Mouse (Mus musculus) neural tube, embryonic 11.5 days (tissue): ENCODE results near the gene Ctsw. TPM values are rescaled to one million over a fixed set of nuclear protein-coding genes. Genes with fewer than 3 reads are reported as not detected.

Experiments used
- ATAC-seq: fragments of 200-750 bp; cut with Nextera tagmentation; 2 replicates; pipeline ENCODE4 v1.8.0; 2017; ENCODE audit warnings: moderate number of reproducible peaks, mild to moderate bottlenecking, moderate TSS enrichment, moderate library complexity; ENCODE audit not compliant: insufficient read depth, low FRiP score, low TSS enrichment
- DNase-seq: peaks from one replicate; pipeline ENCODE4 v3.0.0-alpha.2; 2015; ENCODE audit warnings: low spot score
- H3K27ac ChIP-seq: fragments of 300-500 bp; sonication (generic); 2 replicates; pipeline ENCODE4 v1.5.1; 2014; ENCODE audit warnings: low read depth, mild to moderate bottlenecking, low read length
- H3K27me3 ChIP-seq: fragments of 300-500 bp; sonication (generic); 2 replicates; pipeline ENCODE4 v1.6.1; 2014; ENCODE audit warnings: mild to moderate bottlenecking, low read length, mixed read lengths; ENCODE audit not compliant: control insufficient read depth, insufficient read depth
- H3K36me3 ChIP-seq: fragments of 300-500 bp; sonication (generic); 2 replicates; pipeline ENCODE4 v1.6.1; 2014; ENCODE audit warnings: mild to moderate bottlenecking, low read length, moderate library complexity, mixed read lengths; ENCODE audit not compliant: control insufficient read depth, insufficient read depth
- H3K4me1 ChIP-seq: fragments of 300-500 bp; sonication (generic); 2 replicates; pipeline ENCODE4 v1.6.1; 2014; ENCODE audit warnings: low read length, mixed read lengths; ENCODE audit not compliant: control insufficient read depth, insufficient read depth
- H3K4me2 ChIP-seq: fragments of 300-500 bp; sonication (generic); 2 replicates; pipeline ENCODE4 v1.6.1; 2014; ENCODE audit warnings: low read depth, mild to moderate bottlenecking, moderate library complexity
- H3K4me3 ChIP-seq: fragments of 300-500 bp; sonication (generic); 2 replicates; pipeline ENCODE4 v1.5.1; 2014; ENCODE audit warnings: low read depth, low read length
- H3K9ac ChIP-seq: fragments of 300-500 bp; sonication (generic); 2 replicates; pipeline ENCODE4 v1.6.1; 2014; ENCODE audit warnings: mild to moderate bottlenecking, low read length
- H3K9me3 ChIP-seq: fragments of 300-500 bp; sonication (generic); 2 replicates; pipeline ENCODE4 v1.6.1; 2016; ENCODE audit warnings: low read length; ENCODE audit not compliant: control insufficient read depth
- WGBS: fragments of 180-500 bp; shearing (Covaris S2); extraction: QIAGEN DNeasy Blood & Tissue Kit; methylation state at CpG from one replicate; pipeline ENCODE4 v1.1.7; 2014; 5-methylcytosine and 5-hydroxymethylcytosine counted together
- polyA plus RNA-seq: library from polyadenylated mRNA; unstranded; fragments of >200 nt; fragmentation: Nextera tagmentation; extraction: Ambion mirVana; gene quantifications from 2 replicates; pipeline ENCODE4 v1.2.1, GENCODE M21; 2014

Gene Ctsw
- polyA plus RNA-seq, 1 experiment from 2014 or later = 1.7 TPM

- DNase-seq = peak; percentile 90
- H3K4me3 ChIP-seq = peak within 1 kb of the TSS; percentile 57
- H3K36me3 ChIP-seq = peaks cover 8% of the 10 kb centered on the region
- under 1% methylated on average over 32 of the region's 32 CpGs for WGBS
- peak within 1 kb of the TSS; percentile 97 for H3K4me2 ChIP-seq
- H3K27ac ChIP-seq = 0 out of 2 replicates have a peak within 1 kb of the TSS, but pooled peaks have one; percentile 0
- H3K9ac ChIP-seq = peak within 1 kb of the TSS; percentile 66
- peaks cover 21% of the 10 kb centered on the region for H3K4me1 ChIP-seq
- H3K27me3 ChIP-seq = 0 out of 2 replicates have a peak, but pooled peaks cover 3% of the 10 kb centered on the region
- ATAC-seq = peak; percentile 45; the same call in 1 of the 2 replicates
- no peaks in the 10 kb centered on the region for H3K9me3 ChIP-seq
Observed at GRCm38 (mm10) chr19:5460465-5460911, 7.8 kb downstream of the Ctsw start, which contains the start of gene Fibp. TSS of gene Fibp (plus strand) at chr19:5460615.

- Histone ChIP-seq H3K4me2 (peak overlapping the region; percentile 97), H3K4me3 (peak overlapping the region; percentile 57), H3K27ac (no peak overlapping the region), H3K36me3 (peaks cover 4% of the 10 kb centered on the region), H3K9ac (peak overlapping the region; percentile 66), H3K4me1 (peaks cover 21% of the 10 kb centered on the region), H3K27me3 (0 out of 2 replicates have a peak, but pooled peaks cover 3% of the 10 kb centered on the region), H3K9me3 (no peaks in the 10 kb centered on the region)
- 21% methylated on average over 3 of the region's 3 CpGs for WGBS
- DNase-seq (no peak), ATAC-seq (no peak)
Observed at GRCm38 (mm10) chr19:5459896-5460295, 8.4 kb downstream of the Ctsw start.

GRCm38 (mm10) chr19:5459019-5459418, 9.3 kb downstream of the Ctsw start:
- Histone ChIP-seq H3K27ac (no peak overlapping the region), H3K9me3 (no peaks in the 10 kb centered on the region), H3K4me2 (no peak overlapping the region), H3K9ac (no peak overlapping the region), H3K36me3 (peaks cover 2% of the 10 kb centered on the region), H3K27me3 (0 out of 2 replicates have a peak, but pooled peaks cover 3% of the 10 kb centered on the region), H3K4me3 (no peak overlapping the region), H3K4me1 (peaks cover 19% of the 10 kb centered on the region)
- 71% methylated on average over 7 of the region's 7 CpGs for WGBS
- DNase-seq (no peak), ATAC-seq (no peak)

- H3K27ac ChIP-seq = peak within 1 kb of the TSS; percentile 87
- H3K36me3 ChIP-seq = peaks cover 2% of the 10 kb centered on the region; the same call in 1 of the 2 replicates
- H3K9me3 ChIP-seq = no peaks in the 10 kb centered on the region
- 17% methylated on average over 14 of the region's 14 CpGs for WGBS
- H3K4me1 ChIP-seq = peaks cover 19% of the 10 kb centered on the region
- ATAC-seq (no peak), DNase-seq (no peak)
- H3K27me3 ChIP-seq = 0 out of 2 replicates have a peak, but pooled peaks cover 3% of the 10 kb centered on the region
- peak within 1 kb of the TSS; percentile 82 for H3K9ac ChIP-seq
- peak within 1 kb of the TSS; percentile 76 for H3K4me3 ChIP-seq
- H3K4me2 ChIP-seq = peak within 1 kb of the TSS; percentile 100
Observed at GRCm38 (mm10) chr19:5457746-5458442, 10.4 kb downstream of the Ctsw start, which contains the start of gene Ccdc85b. TSS of gene Ccdc85b (minus strand) at chr19:5457894.

GRCm38 (mm10) chr19:5456922-5457745, 11.2 kb downstream of the Ctsw start:
- ATAC-seq = peak; percentile 86
- H3K36me3 ChIP-seq = no peaks in the 10 kb centered on the region

GRCm38 (mm10) chr19:5456241-5456921, 11.9 kb downstream of the Ctsw start:
- Histone ChIP-seq H3K36me3 (no peaks in the 10 kb centered on the region), H3K9ac (peak overlapping the region; percentile 82), H3K4me2 (peak overlapping the region; percentile 100), H3K27ac (peak overlapping the region; percentile 87), H3K4me1 (peaks cover 19% of the 10 kb centered on the region), H3K9me3 (no peaks in the 10 kb centered on the region), H3K27me3 (0 out of 2 replicates have a peak, but pooled peaks cover 3% of the 10 kb centered on the region), H3K4me3 (peak overlapping the region; percentile 76)
- ATAC-seq (no peak), DNase-seq (no peak)
- WGBS = 2% methylated on average over 26 of the region's 26 CpGs

More at GRCm38 (mm10) chr19:5456922-5457745, 11.2 kb downstream of the Ctsw start:
- peak overlapping the region; percentile 76 for H3K4me3 ChIP-seq
- peak overlapping the region; percentile 87 for H3K27ac ChIP-seq
- H3K4me1 ChIP-seq = peaks cover 19% of the 10 kb centered on the region
- H3K27me3 ChIP-seq = 0 out of 2 replicates have a peak, but pooled peaks cover 3% of the 10 kb centered on the region
- peak overlapping the region; percentile 100 for H3K4me2 ChIP-seq
- H3K9me3 ChIP-seq = no peaks in the 10 kb centered on the region
- WGBS = under 1% methylated on average over 70 of the region's 70 CpGs
- peak overlapping the region; percentile 82 for H3K9ac ChIP-seq
- DNase-seq = peak; percentile 94

GRCm38 (mm10) chr19:5455568-5455967, 12.7 kb downstream of the Ctsw start:
- H3K36me3 ChIP-seq = no peaks in the 10 kb centered on the region
- H3K27me3 ChIP-seq = 0 out of 2 replicates have a peak, but pooled peaks cover 3% of the 10 kb centered on the region
- no peaks in the 10 kb centered on the region for H3K9me3 ChIP-seq
- peak overlapping the region; percentile 100 for H3K4me2 ChIP-seq
- peak overlapping the region; percentile 11; the same call in 1 of the 2 replicates for H3K9ac ChIP-seq
- no peak for ATAC-seq
- peak overlapping the region; percentile 76 for H3K4me3 ChIP-seq
- H3K27ac ChIP-seq = no peak overlapping the region
- DNase-seq = no peak
- 73% methylated on average over 8 of the region's 8 CpGs for WGBS
- peaks cover 13% of the 10 kb centered on the region for H3K4me1 ChIP-seq

GRCm38 (mm10) chr19:5455037-5455436, 13.3 kb downstream of the Ctsw start:
- no peaks in the 10 kb centered on the region for H3K9me3 ChIP-seq
- H3K36me3 ChIP-seq = no peaks in the 10 kb centered on the region
- DNase-seq (no peak), ATAC-seq (no peak)
- no peak overlapping the region for H3K4me3 ChIP-seq
- peaks cover 13% of the 10 kb centered on the region for H3K4me1 ChIP-seq
- 0 out of 2 replicates have a peak overlapping the region, but pooled peaks have one; percentile 11 for H3K9ac ChIP-seq
- H3K4me2 ChIP-seq = peak overlapping the region; percentile 15; the same call in 1 of the 2 replicates
- no peak overlapping the region for H3K27ac ChIP-seq
- 88% methylated on average over 12 of the region's 12 CpGs for WGBS
- H3K27me3 ChIP-seq = peaks cover 5% of the 10 kb centered on the region; the same call in 1 of the 2 replicates
